Mouse (Mus musculus) kidney, adult 2 months (tissue): Measurements from ENCODE around the gene Plau. TPM values are rescaled to one million over a fixed set of nuclear protein-coding genes. Genes with fewer than 3 reads are reported as not detected.
A peak's percentile ranks its signal among the peaks of the same experiment; 100 is the strongest.

Experiments used
- DNase-seq: peaks from one replicate; pipeline ENCODE4 v3.0.0; 2021
- H3K27ac ChIP-seq: fragments of 200-500 bp; 2 replicates; pipeline ENCODE4 v1.5.1; 2012; ENCODE audit warnings: low read depth, low read length, control low read depth, inconsistent platforms; ENCODE audit not compliant: insufficient read depth
- H3K27me3 ChIP-seq: fragments of 200-500 bp; replicated peaks from 2 replicates; pipeline ENCODE4 v1.6.1; 2012; ENCODE audit warnings: mild to moderate bottlenecking, moderate library complexity, low read length, inconsistent platforms; ENCODE audit not compliant: control insufficient read depth, insufficient read depth
- H3K36me3 ChIP-seq: fragments of 200-500 bp; 2 replicates; pipeline ENCODE4 v1.6.1; 2012; ENCODE audit warnings: mild to moderate bottlenecking, moderate library complexity, low read length, inconsistent platforms; ENCODE audit not compliant: control insufficient read depth, insufficient read depth
- H3K4me1 ChIP-seq: fragments of 200-500 bp; 2 replicates; pipeline ENCODE4 v1.6.1; 2011; ENCODE audit warnings: low read length; ENCODE audit not compliant: control insufficient read depth, insufficient read depth
- H3K4me3 ChIP-seq: fragments of 200-500 bp; 2 replicates; pipeline ENCODE4 v1.5.1; 2011; ENCODE audit warnings: mild to moderate bottlenecking, low read depth, low read length, control low read depth; ENCODE audit not compliant: insufficient read depth
- CTCF ChIP-seq: fragments of 200-500 bp; conservative IDR thresholded peaks from 2 replicates; pipeline ENCODE4 v1.5.1; 2011; ENCODE audit warnings: low read depth, mild to moderate bottlenecking, control low read depth, low read length, moderate library complexity, mixed read lengths; ENCODE audit not compliant: insufficient read depth, insufficient read length
- POLR2A ChIP-seq: fragments of 200-500 bp; IDR thresholded peaks from one replicate; pipeline ENCODE4 v1.6.1; 2011; ENCODE audit warnings: low read depth, low read length, control low read depth
- WGBS: fragments of 180-500 bp; shearing (Covaris S2); methylation state at CpG from one replicate; pipeline ENCODE4 v1.1.7; 2018; 5-methylcytosine and 5-hydroxymethylcytosine counted together
- polyA plus RNA-seq: library from polyadenylated mRNA; depleted of rRNA; stranded (reverse); fragments of >200 nt; gene quantifications from 2 replicates; pipeline ENCODE4 v1.2.3, GENCODE M21; 2012

Gene Plau
- polyA plus RNA-seq, 1 experiment, result 276 TPM

DNA sequence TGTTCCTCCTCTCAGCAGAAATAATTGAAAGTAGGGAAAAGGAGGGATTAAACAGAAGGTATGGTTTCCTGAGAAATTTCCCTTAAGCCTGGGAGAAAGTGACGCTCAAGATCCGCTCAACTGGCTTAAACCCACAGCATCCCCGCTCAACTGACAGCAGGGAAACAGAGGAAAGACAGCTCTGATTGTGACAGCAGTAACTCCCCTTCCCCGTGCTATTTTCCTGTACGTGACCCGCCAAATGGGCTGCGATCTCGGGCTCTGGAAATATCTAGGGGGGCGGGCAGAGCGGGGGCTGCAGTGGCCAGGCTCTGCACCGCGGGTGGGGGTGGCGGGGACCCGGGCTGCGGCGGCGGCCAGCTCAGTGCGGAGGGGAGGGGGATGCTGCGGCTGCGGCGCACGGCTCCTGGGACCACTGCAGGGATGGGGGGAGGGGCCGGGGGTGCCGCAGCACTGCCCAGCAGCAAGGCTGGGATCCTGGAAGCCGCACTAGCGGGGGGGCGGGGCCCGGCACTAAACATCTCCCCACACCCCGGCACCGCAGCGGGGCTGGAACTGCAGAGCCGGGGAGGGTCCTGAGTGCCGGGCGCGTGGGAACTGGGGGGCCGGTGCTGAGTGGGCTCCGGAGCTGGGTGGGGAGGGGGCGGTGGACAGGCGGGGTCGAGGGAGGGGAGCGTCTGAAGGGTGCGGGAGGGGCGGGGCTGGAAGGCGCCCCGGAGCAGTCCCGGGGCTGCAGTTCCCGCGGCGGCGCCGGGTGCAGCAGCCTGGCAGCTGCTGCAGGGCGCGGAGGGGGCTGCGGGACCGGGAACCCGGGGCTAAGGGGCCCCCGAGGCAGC is 43.3 kb upstream of the Plau start:
- peak overlapping the region; percentile 99 for H3K4me3 ChIP-seq
- WGBS, result 2% methylated on average over 49 of the region's 57 CpGs
- peaks cover 6% of the 10 kb centered on the region; the same call in 1 of the 2 replicates for H3K4me1 ChIP-seq
- no peaks in the 10 kb centered on the region for H3K36me3 ChIP-seq
- H3K27ac ChIP-seq, result no peak overlapping the region
- no peak for DNase-seq
- no peaks in the 10 kb centered on the region for H3K27me3 ChIP-seq
- no peak for TF ChIP-seq CTCF
- no peak for TF ChIP-seq POLR2A

DNA sequence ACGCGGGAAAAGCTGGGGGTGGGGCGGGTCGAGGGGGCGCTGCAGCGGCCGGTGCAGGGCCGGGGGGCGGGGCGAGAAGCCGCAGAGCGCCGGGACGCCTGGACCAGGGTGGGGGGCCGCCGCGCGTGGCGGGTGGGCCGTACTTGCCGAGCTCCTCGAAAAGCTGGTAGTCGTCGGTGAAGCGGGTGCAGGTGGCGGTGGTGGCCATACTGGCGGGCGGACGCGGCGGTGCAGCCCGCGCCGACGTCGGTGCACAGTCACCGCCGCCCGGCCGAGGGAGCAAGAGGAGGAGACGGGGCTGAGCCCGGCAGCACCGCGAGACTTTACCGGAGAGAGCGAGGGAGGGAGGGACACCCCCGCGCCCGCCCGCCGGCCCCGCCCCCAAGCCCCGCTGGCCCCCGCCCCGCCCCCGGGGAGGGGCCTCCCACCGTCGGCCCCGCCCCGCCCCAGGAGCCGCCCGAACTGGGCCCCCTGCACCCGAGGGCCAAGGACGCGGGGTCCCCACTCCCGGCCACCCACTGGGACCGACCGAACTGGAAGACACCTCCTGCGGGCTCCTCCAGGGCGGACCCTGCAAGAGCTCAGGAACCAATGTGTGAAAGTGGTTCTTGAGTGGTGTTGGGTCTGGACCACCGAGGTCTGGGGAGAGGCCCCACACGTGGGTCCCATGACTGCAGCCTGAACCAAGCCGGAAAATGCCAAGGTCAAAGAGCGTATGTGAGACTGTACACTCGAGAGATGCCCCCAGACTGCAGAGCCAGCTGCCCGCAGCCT is 42.5 kb upstream of the Plau start, which contains the start of gene Camk2g:
Gene Camk2g (minus strand): TSS at position 331 of the 774 bp plus-strand sequence.
- peaks cover 6% of the 10 kb centered on the region; the same call in 1 of the 2 replicates for H3K4me1 ChIP-seq
- under 1% methylated on average over 71 of the region's 76 CpGs for WGBS
- H3K27ac ChIP-seq, result peak within 1 kb of the TSS; percentile 70
- H3K36me3 ChIP-seq, result no peaks in the 10 kb centered on the region
- peak; percentile 90 for DNase-seq
- TF ChIP-seq CTCF, result no peak
- TF ChIP-seq POLR2A, result no peak
- peak within 1 kb of the TSS; percentile 99 for H3K4me3 ChIP-seq
- no peaks in the 10 kb centered on the region for H3K27me3 ChIP-seq

DNA sequence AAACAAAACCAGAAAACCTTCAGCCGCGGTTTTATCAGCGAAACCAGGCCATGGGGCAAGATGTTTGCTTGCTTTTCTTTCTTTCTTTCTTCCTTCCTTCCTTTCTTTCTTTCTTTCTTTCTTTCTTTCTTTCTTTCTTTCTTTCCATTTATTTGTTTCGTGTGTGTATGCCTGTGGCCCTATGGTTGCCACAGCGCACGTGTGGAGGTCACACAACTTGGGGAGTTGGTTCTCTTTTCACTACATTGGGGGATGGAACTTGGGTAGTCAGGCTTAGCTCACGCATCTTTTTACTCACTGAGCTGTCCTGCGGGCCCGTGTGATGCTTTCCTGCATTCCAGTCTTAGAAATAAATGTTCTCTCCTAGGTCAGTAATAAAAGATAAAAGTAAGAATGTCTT is 41.9 kb upstream of the Plau start:
- no peaks in the 10 kb centered on the region for H3K36me3 ChIP-seq

DNA sequence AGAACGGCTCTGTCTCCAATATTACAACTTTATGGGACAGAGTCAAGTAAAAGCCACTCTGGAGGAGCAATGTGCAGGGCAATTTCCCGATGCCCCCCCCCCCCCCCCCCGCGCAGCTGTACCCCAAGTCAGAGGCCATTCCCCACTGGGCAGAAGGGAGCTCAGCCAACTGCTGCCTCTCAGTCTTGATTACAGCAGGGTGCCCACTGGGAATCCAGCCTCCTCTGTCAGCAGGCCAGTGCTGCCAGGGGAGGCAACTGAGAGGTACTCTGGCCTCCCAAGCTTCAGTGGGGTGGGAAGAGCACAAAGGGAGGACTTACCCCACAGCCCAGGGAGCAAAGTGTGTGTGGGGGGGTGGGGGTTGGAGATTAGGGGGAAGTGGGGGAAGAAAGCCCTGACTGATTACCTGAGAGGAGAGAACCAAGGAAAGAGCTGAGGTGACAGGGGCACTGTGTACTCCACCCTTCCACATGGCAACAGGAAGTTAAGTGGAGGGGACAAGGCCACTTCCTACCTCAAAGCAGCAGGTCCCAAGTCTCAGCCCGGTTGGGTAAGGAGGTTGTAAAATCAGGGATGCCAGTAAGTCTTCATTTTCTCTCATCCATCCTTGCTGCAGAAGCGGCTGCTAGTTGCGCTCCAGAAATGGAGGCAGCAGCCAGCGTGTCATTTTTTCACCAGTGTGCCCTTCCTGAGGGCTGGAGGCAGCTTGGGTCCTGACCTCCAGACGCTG is 40.9 kb upstream of the Plau start:
- Histone ChIP-seq H3K36me3 (no peaks in the 10 kb centered on the region), H3K27me3 (no peaks in the 10 kb centered on the region), H3K4me3 (no peak overlapping the region), H3K27ac (no peak overlapping the region), H3K4me1 (peaks cover 6% of the 10 kb centered on the region; the same call in 1 of the 2 replicates)
- TF ChIP-seq CTCF (no peak), POLR2A (no peak)
- DNase-seq, result no peak
- 52% methylated on average over 9 of the region's 9 CpGs for WGBS

More for the DNA sequence above, 41.9 kb upstream of the Plau start:
- Histone ChIP-seq H3K27ac (no peak overlapping the region), H3K27me3 (no peaks in the 10 kb centered on the region), H3K4me1 (peaks cover 6% of the 10 kb centered on the region; the same call in 1 of the 2 replicates), H3K4me3 (peak overlapping the region; percentile 62)
- DNase-seq, result no peak
- TF ChIP-seq CTCF (no peak), POLR2A (no peak)
- WGBS, result 22% methylated on average over 9 of the region's 9 CpGs

DNA sequence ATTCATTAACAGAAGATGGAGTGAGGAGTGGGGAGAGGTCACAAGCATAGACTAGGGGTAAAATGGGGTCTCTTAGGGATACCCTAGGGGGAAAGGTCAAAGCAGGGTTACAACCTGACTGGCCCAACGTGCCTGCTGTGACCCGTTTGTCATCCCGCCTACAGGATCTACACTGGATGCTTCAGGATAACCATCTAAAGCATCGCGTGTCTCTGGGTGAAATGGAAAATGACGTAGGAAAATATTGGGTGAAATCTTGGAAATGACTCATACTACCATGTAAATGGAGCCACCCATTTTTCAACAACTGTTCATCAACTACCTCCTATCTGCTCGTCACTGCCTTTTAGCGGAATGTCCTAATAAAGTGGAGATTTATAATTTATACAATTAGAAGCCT is 40.3 kb upstream of the Plau start:
- Histone ChIP-seq H3K27me3 (no peaks in the 10 kb centered on the region), H3K27ac (no peak overlapping the region), H3K4me1 (peaks cover 6% of the 10 kb centered on the region; the same call in 1 of the 2 replicates), H3K36me3 (no peaks in the 10 kb centered on the region), H3K4me3 (no peak overlapping the region)
- WGBS, result 81% methylated on average over 8 of the region's 8 CpGs
- no peak for TF ChIP-seq POLR2A
- no peak for TF ChIP-seq CTCF
- no peak for DNase-seq

DNA sequence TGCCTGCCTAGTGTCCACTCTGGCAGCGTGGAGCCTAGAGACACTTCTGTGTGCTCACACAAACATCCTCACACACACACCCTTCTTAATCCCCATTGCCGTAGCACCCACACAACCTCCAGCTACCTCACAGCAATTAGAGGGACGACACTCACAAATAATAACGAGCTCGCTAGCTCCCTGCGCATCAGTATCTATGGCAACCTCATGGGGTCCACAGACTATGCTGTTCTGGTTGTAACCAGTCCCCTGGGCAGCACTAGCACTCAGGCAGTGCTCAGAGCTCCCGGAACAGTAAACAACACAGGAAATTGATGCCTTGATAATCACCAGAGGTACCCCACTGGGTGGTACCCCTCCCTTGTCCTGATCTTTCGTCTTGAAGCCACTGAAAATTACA is 39.8 kb upstream of the Plau start:
- peaks cover 6% of the 10 kb centered on the region; the same call in 1 of the 2 replicates for H3K4me1 ChIP-seq
- no peak for DNase-seq
- H3K36me3 ChIP-seq, result no peaks in the 10 kb centered on the region

DNA sequence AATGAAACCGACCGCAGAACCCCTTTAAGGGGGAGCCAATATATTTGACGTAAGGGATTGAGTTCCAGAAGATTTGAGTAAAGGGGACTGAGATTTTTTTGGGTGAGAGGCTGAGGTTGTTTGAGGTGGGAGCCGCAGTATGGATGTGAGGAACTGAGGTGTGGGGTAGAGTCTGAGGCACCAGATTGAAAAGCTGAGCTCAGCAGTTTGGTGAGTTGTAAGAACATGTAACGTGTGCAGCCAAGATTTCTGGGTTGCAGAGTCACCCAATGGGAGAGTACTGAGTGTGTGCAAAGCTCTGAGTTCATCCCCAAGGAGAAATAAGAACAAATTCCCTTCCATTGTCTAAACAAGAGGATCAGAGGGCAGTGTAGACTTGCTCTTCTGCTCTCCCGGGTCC is 38.2 kb upstream of the Plau start:
- WGBS, result 84% methylated on average over 6 of the region's 6 CpGs
- Histone ChIP-seq H3K4me3 (no peak overlapping the region), H3K36me3 (no peaks in the 10 kb centered on the region), H3K4me1 (peaks cover 6% of the 10 kb centered on the region; the same call in 1 of the 2 replicates), H3K27me3 (no peaks in the 10 kb centered on the region), H3K27ac (no peak overlapping the region)
- no peak for TF ChIP-seq POLR2A
- TF ChIP-seq CTCF, result no peak
- DNase-seq, result no peak

More for the DNA sequence above, 39.8 kb upstream of the Plau start:
- 79% methylated on average over 8 of the region's 8 CpGs for WGBS
- H3K4me3 ChIP-seq, result no peak overlapping the region
- no peaks in the 10 kb centered on the region for H3K27me3 ChIP-seq
- TF ChIP-seq POLR2A (no peak), CTCF (no peak)
- no peak overlapping the region for H3K27ac ChIP-seq
